Mouse (Mus musculus) heart, embryonic 12.5 days (tissue): ENCODE results near the gene Mroh3. TPM values are rescaled to one million over a fixed set of nuclear protein-coding genes. Genes with fewer than 3 reads are reported as not detected.
A peak's percentile ranks its signal among the peaks of the same experiment; 100 is the strongest.

ENCODE experiments used
- ATAC-seq: fragments of 200-750 bp; cut with Nextera tagmentation; 2 replicates; pipeline ENCODE4 v1.8.0; 2017; ENCODE audit warnings: moderate TSS enrichment, moderate library complexity; ENCODE audit not compliant: insufficient number of reproducible peaks, low FRiP score
- H3K27ac ChIP-seq: fragments of 300-500 bp; sonication (generic); 2 replicates; pipeline ENCODE4 v1.5.1; 2016; ENCODE audit warnings: mild to moderate bottlenecking, moderate library complexity; ENCODE audit not compliant: poor library complexity, severe bottlenecking
- H3K27me3 ChIP-seq: fragments of 300-500 bp; sonication (generic); replicated peaks from 2 replicates; pipeline ENCODE4 v1.6.1; 2016; ENCODE audit warnings: mild to moderate bottlenecking, moderate library complexity
- H3K36me3 ChIP-seq: fragments of 300-500 bp; sonication (generic); 2 replicates; pipeline ENCODE4 v1.6.1; 2016; ENCODE audit warnings: mild to moderate bottlenecking, moderate library complexity
- H3K4me1 ChIP-seq: fragments of 300-500 bp; sonication (generic); replicated peaks from 2 replicates; pipeline ENCODE4 v1.6.1; 2016; ENCODE audit warnings: mild to moderate bottlenecking
- H3K4me2 ChIP-seq: fragments of 300-500 bp; sonication (generic); 2 replicates; pipeline ENCODE4 v1.6.1; 2016; ENCODE audit warnings: mild to moderate bottlenecking, moderate library complexity
- H3K4me3 ChIP-seq: fragments of 300-500 bp; sonication (generic); 2 replicates; pipeline ENCODE4 v1.5.1; 2016; ENCODE audit warnings: mild to moderate bottlenecking
- H3K9ac ChIP-seq: fragments of 300-500 bp; sonication (generic); 2 replicates; pipeline ENCODE4 v1.6.1; 2016; ENCODE audit warnings: mild to moderate bottlenecking, moderate library complexity
- H3K9me3 ChIP-seq: fragments of 300-500 bp; sonication (generic); replicated peaks from 2 replicates; pipeline ENCODE4 v1.6.1; 2016; ENCODE audit warnings: mild to moderate bottlenecking, moderate library complexity
- WGBS: fragments of 180-500 bp; shearing (Covaris S2); methylation state at CpG from one replicate; pipeline ENCODE4 v1.1.7; 2016; 5-methylcytosine and 5-hydroxymethylcytosine counted together
- polyA plus RNA-seq: library from polyadenylated mRNA; unstranded; fragments of >200 nt; fragmentation: Nextera tagmentation; extraction: Ambion mirVana; gene quantifications from 2 replicates; pipeline ENCODE4 v1.2.1, GENCODE M21; 2016

The Mroh3 gene
- polyA plus RNA-seq, 1 experiment from 2014 or later, result not detected

GRCm38 (mm10) chr1:136244469-136244868 lies 31.8 kb upstream of the Mroh3 start:
- WGBS, result 71% methylated on average over 5 of the region's 5 CpGs
- Histone ChIP-seq H3K36me3 (no peaks in the 10 kb centered on the region), H3K27ac (no peak overlapping the region), H3K4me1 (no peaks in the 10 kb centered on the region), H3K9me3 (no peaks in the 10 kb centered on the region), H3K9ac (no peak overlapping the region), H3K4me3 (no peak overlapping the region), H3K27me3 (no peaks in the 10 kb centered on the region; the same call in 1 of the 2 replicates), H3K4me2 (no peak overlapping the region)
- no peak for ATAC-seq

DNA sequence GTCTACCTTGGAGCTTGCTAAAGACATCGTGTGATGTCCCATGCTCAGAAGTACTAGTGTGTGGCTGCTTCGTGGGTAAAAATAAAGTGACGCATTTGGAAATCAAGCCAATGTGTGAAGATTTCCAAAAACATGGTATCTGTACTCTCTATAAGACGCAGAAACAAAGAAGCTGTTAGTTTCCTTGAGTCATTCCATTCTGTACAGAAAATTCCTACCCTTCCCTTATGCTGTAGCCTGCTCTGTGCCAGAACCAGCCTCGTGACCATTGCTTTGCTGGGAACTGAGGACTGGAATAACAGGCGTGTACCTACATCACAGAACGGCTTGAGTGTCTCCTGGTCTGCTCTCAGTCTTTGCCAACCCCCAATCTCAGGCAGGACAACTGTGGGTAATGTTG lies 29.2 kb upstream of the Mroh3 start:
- no peak overlapping the region for H3K4me2 ChIP-seq
- H3K4me1 ChIP-seq, result no peaks in the 10 kb centered on the region
- H3K36me3 ChIP-seq, result no peaks in the 10 kb centered on the region
- H3K4me3 ChIP-seq, result no peak overlapping the region
- WGBS, result 82% methylated on average over 7 of the region's 7 CpGs
- H3K27me3 ChIP-seq, result no peaks in the 10 kb centered on the region
- H3K27ac ChIP-seq, result no peak overlapping the region
- H3K9ac ChIP-seq, result no peak overlapping the region
- ATAC-seq, result no peak
- no peaks in the 10 kb centered on the region for H3K9me3 ChIP-seq

- Histone ChIP-seq H3K36me3 (no peaks in the 10 kb centered on the region), H3K9me3 (no peaks in the 10 kb centered on the region), H3K4me2 (no peak overlapping the region), H3K4me3 (no peak overlapping the region), H3K4me1 (peaks cover 4% of the 10 kb centered on the region; the same call in 1 of the 2 replicates), H3K27me3 (peaks cover 12% of the 10 kb centered on the region), H3K9ac (no peak overlapping the region), H3K27ac (no peak overlapping the region)
- ATAC-seq, result no peak
- 79% methylated on average over 4 of the region's 4 CpGs for WGBS
These were observed 25.9 kb upstream of the Mroh3 start for GRCm38 (mm10) chr1:136238495-136238894.

- H3K27me3 ChIP-seq, result peaks cover 47% of the 10 kb centered on the region
- H3K9me3 ChIP-seq, result no peaks in the 10 kb centered on the region
- 2% methylated on average over 9 of the region's 9 CpGs for WGBS
- no peak overlapping the region for H3K27ac ChIP-seq
- H3K4me1 ChIP-seq, result peaks cover 22% of the 10 kb centered on the region
- H3K4me3 ChIP-seq, result peak overlapping the region; percentile 61
- peak overlapping the region; percentile 66 for H3K9ac ChIP-seq
- ATAC-seq, result no peak
- H3K4me2 ChIP-seq, result peak overlapping the region; percentile 92
- no peaks in the 10 kb centered on the region for H3K36me3 ChIP-seq
These were observed 22.0 kb upstream of the Mroh3 start for GRCm38 (mm10) chr1:136234595-136235092.

- peak within 1 kb of the TSS; percentile 66 for H3K9ac ChIP-seq
- peak within 1 kb of the TSS; percentile 92 for H3K4me2 ChIP-seq
- no peak within 1 kb of the TSS for H3K27ac ChIP-seq
- ATAC-seq, result peak; percentile 67
- H3K36me3 ChIP-seq, result no peaks in the 10 kb centered on the region
- WGBS, result 2% methylated on average over 50 of the region's 51 CpGs
- H3K9me3 ChIP-seq, result no peaks in the 10 kb centered on the region
- peaks cover 24% of the 10 kb centered on the region for H3K4me1 ChIP-seq
- peaks cover 52% of the 10 kb centered on the region for H3K27me3 ChIP-seq
- peak within 1 kb of the TSS; percentile 61 for H3K4me3 ChIP-seq
These were observed 21.4 kb upstream of the Mroh3 start, which contains the start of gene Inava for GRCm38 (mm10) chr1:136233892-136234594. TSS of gene Inava (minus strand) at chr1:136234264.

GRCm38 (mm10) chr1:136232986-136233790 lies 20.6 kb upstream of the Mroh3 start:
- no peak for ATAC-seq
- Histone ChIP-seq H3K36me3 (no peaks in the 10 kb centered on the region), H3K27ac (no peak overlapping the region), H3K27me3 (peaks cover 52% of the 10 kb centered on the region), H3K9ac (peak overlapping the region; percentile 66), H3K4me1 (peaks cover 32% of the 10 kb centered on the region), H3K4me3 (peak overlapping the region; percentile 61), H3K9me3 (no peaks in the 10 kb centered on the region), H3K4me2 (peak overlapping the region; percentile 92)
- WGBS, result 2% methylated on average over 23 of the region's 23 CpGs

- no peak overlapping the region for H3K27ac ChIP-seq
- no peak overlapping the region for H3K9ac ChIP-seq
These were observed 19.8 kb upstream of the Mroh3 start for GRCm38 (mm10) chr1:136232285-136232926.

DNA sequence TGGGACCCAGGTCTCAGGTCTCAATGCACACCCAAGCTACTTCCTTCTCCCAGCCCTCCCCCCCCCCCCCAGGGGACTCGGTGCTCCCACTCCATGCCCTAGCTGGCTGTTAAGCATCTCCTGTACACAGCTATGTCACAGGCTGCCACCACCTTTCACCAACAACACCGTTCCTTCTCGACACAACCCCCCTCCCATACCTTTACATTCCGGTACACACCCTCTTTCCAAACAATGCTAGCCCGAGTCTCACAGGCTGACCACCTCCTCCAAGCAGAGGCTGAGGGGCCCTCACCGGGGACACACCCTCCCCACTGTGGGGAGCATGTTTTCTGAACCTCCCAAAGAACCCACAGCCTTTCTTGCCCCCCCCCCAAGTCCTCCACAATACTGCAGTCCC lies 19.0 kb upstream of the Mroh3 start:
- ATAC-seq, result no peak

More at GRCm38 (mm10) chr1:136232285-136232926, 19.8 kb upstream of the Mroh3 start:
- H3K9me3 ChIP-seq, result no peaks in the 10 kb centered on the region
- H3K4me2 ChIP-seq, result peak overlapping the region; percentile 92
- H3K4me1 ChIP-seq, result peaks cover 39% of the 10 kb centered on the region
- H3K36me3 ChIP-seq, result no peaks in the 10 kb centered on the region
- 5% methylated on average over 9 of the region's 9 CpGs for WGBS
- peak overlapping the region; percentile 61; the same call in 1 of the 2 replicates for H3K4me3 ChIP-seq
- no peak for ATAC-seq
- peaks cover 52% of the 10 kb centered on the region for H3K27me3 ChIP-seq

GRCm38 (mm10) chr1:136230201-136230600 lies 17.6 kb upstream of the Mroh3 start:
- no peak overlapping the region for H3K4me2 ChIP-seq
- WGBS, result 41% methylated on average over 11 of the region's 11 CpGs
- ATAC-seq, result no peak
- peaks cover 42% of the 10 kb centered on the region for H3K4me1 ChIP-seq
- H3K9ac ChIP-seq, result no peak overlapping the region
- H3K27ac ChIP-seq, result no peak overlapping the region
- no peaks in the 10 kb centered on the region for H3K36me3 ChIP-seq
- H3K4me3 ChIP-seq, result no peak overlapping the region
- no peaks in the 10 kb centered on the region for H3K9me3 ChIP-seq
- peaks cover 52% of the 10 kb centered on the region for H3K27me3 ChIP-seq

More for the DNA sequence above, 19.0 kb upstream of the Mroh3 start:
- Histone ChIP-seq H3K4me2 (peak overlapping the region; percentile 92; the same call in 1 of the 2 replicates), H3K27me3 (peaks cover 52% of the 10 kb centered on the region), H3K27ac (no peak overlapping the region), H3K4me3 (no peak overlapping the region), H3K9me3 (no peaks in the 10 kb centered on the region), H3K36me3 (no peaks in the 10 kb centered on the region), H3K4me1 (peaks cover 42% of the 10 kb centered on the region), H3K9ac (no peak overlapping the region)
- 8% methylated on average over 6 of the region's 6 CpGs for WGBS

GRCm38 (mm10) chr1:136229040-136229373 lies 16.4 kb upstream of the Mroh3 start:
- Histone ChIP-seq H3K4me3 (no peak overlapping the region), H3K27me3 (peaks cover 45% of the 10 kb centered on the region), H3K4me1 (peaks cover 42% of the 10 kb centered on the region), H3K9me3 (no peaks in the 10 kb centered on the region), H3K36me3 (no peaks in the 10 kb centered on the region), H3K4me2 (no peak overlapping the region), H3K27ac (no peak overlapping the region), H3K9ac (no peak overlapping the region)
- no peak for ATAC-seq
- 49% methylated on average over 6 of the region's 6 CpGs for WGBS
